Mouse (Mus musculus) spleen, adult 2 months (tissue): ENCODE data around the gene Gm17374. TPM values are rescaled to one million over a fixed set of nuclear protein-coding genes. Genes with fewer than 3 reads are reported as not detected.
"Not testable (repeated sequence)": the region's sequence is repeated elsewhere in the genome, so short reads cannot be mapped to it uniquely, and the experiment has no call there.

Source experiments
- DNase-seq, 2 experiments: peaks; one replicate each; pipeline versions ENCODE4 v3.0.0 to v3.0.0-alpha.2; 2012 to 2021; ENCODE audit warnings: low spot score in 2 of 2, low read depth in 1 of 2
- H3K27ac ChIP-seq: fragments of 200-500 bp; 2 replicates; pipeline ENCODE4 v1.5.1; 2012; ENCODE audit warnings: low read length, inconsistent platforms; ENCODE audit not compliant: insufficient read depth
- H3K27me3 ChIP-seq: fragments of 200-500 bp; 2 replicates; pipeline ENCODE4 v1.6.1; 2012; ENCODE audit warnings: mild to moderate bottlenecking, moderate library complexity, low read length, inconsistent platforms; ENCODE audit not compliant: control insufficient read depth, insufficient read depth
- H3K36me3 ChIP-seq: fragments of 200-500 bp; 2 replicates; pipeline ENCODE4 v1.6.1; 2012; ENCODE audit warnings: mild to moderate bottlenecking, low read length, inconsistent platforms; ENCODE audit not compliant: control insufficient read depth, insufficient read depth
- H3K4me1 ChIP-seq: fragments of 200-500 bp; 2 replicates; pipeline ENCODE4 v1.6.1; 2011; ENCODE audit warnings: inconsistent platforms; ENCODE audit not compliant: control insufficient read depth, insufficient read depth, insufficient read length
- H3K4me3 ChIP-seq: fragments of 200-500 bp; 2 replicates; pipeline ENCODE4 v1.5.1; 2011; ENCODE audit warnings: mild to moderate bottlenecking, inconsistent platforms; ENCODE audit not compliant: insufficient read depth, insufficient read length; ENCODE audit errors: extremely low read depth
- CTCF ChIP-seq: fragments of 200-500 bp; IDR thresholded peaks from 2 replicates; pipeline ENCODE4 v1.5.1; 2011; ENCODE audit warnings: mild to moderate bottlenecking, inconsistent platforms; ENCODE audit not compliant: insufficient read depth, insufficient read length, insufficient replicate concordance; ENCODE audit errors: extremely low read depth
- POLR2A ChIP-seq: fragments of 200-500 bp; IDR thresholded peaks from 2 replicates; pipeline ENCODE4 v1.6.1; 2011; ENCODE audit warnings: low read depth, low read length, inconsistent platforms
- WGBS: fragments of 180-500 bp; shearing (Covaris S2); methylation state at CpG from one replicate; pipeline ENCODE4 v1.1.7; 2018; 5-methylcytosine and 5-hydroxymethylcytosine counted together
- polyA plus RNA-seq: library from polyadenylated mRNA; depleted of rRNA; stranded (reverse); fragments of >200 nt; gene quantifications from 2 replicates; pipeline ENCODE4 v1.2.3, GENCODE M21; 2012; rRNA removed

The Gm17374 gene
- not detected in 2 replicates for polyA plus RNA-seq

DNA sequence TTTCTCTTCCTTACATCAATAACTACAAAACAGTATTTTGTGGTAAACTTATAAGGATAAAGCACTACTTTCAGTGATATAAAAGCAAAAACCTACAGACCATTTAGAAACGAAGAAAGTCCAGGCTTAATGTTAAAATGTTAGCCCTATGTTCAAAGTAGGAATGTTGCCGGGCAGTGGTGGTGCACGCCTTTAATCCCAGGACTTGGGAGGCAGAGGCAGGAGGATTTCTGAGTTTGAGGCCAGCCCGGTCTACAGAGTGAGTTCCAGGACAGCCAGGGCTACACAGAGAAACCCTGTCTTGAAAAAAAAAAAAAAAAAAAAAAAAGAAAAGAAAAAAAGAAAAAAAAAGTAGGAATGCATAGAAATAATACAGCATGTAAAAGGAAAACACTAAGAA is at the start of gene Gm17374:
Gene Gm17374, plus strand, starts transcription at position 301 of the 400 bp plus-strand sequence.
- H3K27me3 ChIP-seq, H3K4me1 ChIP-seq, H3K4me3 ChIP-seq, H3K27ac ChIP-seq, DNase-seq: not testable (repeated sequence)
- 91% methylated on average over 4 of the region's 4 CpGs for WGBS
- peaks cover 13% of the 10 kb centered on the region; the same call in 1 of the 2 replicates for H3K36me3 ChIP-seq

- H3K27ac ChIP-seq: no peak overlapping the region
- no peak overlapping the region for H3K4me3 ChIP-seq
- 59% methylated on average over 3 of the region's 3 CpGs for WGBS
- no peak for TF ChIP-seq CTCF
- TF ChIP-seq POLR2A: no peak
- no peaks in the 10 kb centered on the region for H3K27me3 ChIP-seq
- H3K36me3 ChIP-seq: no peaks in the 10 kb centered on the region
- no peak for DNase-seq
- H3K4me1 ChIP-seq: no peaks in the 10 kb centered on the region
These were observed 46.9 kb upstream of the Gm17374 start for GRCm38 (mm10) chr2:140104951-140105350.

GRCm38 (mm10) chr2:140107641-140108040 is 44.2 kb upstream of the Gm17374 start:
- H3K4me3 ChIP-seq: no peak overlapping the region
- DNase-seq: no peak
- H3K27ac ChIP-seq: no peak overlapping the region
- TF ChIP-seq CTCF: no peak
- TF ChIP-seq POLR2A: no peak
- no peaks in the 10 kb centered on the region for H3K36me3 ChIP-seq
- H3K4me1 ChIP-seq: no peaks in the 10 kb centered on the region
- 88% methylated on average over 4 of the region's 4 CpGs for WGBS
- H3K27me3 ChIP-seq: no peaks in the 10 kb centered on the region

GRCm38 (mm10) chr2:140108945-140109344 is 42.9 kb upstream of the Gm17374 start:
- H3K27ac ChIP-seq: no peak overlapping the region
- no peaks in the 10 kb centered on the region for H3K27me3 ChIP-seq
- no peaks in the 10 kb centered on the region for H3K36me3 ChIP-seq
- no peaks in the 10 kb centered on the region for H3K4me1 ChIP-seq
- TF ChIP-seq POLR2A (no peak), CTCF (no peak)
- H3K4me3 ChIP-seq: no peak overlapping the region
- WGBS: 50% methylated on average over 1 of the region's 1 CpGs
- DNase-seq: no peak

DNA sequence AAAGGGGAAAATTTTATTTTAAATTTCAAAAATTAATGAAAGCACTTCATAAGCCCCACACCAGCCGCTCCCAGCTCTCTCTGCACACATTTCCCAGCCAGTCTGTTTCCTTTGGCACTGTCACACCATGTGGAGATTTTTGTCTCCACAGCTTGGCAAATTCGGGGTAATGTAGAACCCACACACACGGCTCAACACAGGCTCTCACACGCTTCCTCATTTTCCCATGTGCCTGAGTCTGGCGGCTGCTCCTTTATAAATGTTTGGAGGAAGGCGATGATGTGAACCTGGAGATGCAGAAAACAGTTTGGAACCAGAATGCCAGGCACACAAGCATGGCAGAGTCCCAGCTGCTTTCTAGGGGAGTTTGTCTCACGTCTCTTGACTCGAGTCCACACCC is 38.0 kb upstream of the Gm17374 start:
- no peak for DNase-seq
- Histone ChIP-seq H3K36me3 (no peaks in the 10 kb centered on the region), H3K27me3 (no peaks in the 10 kb centered on the region), H3K4me1 (no peaks in the 10 kb centered on the region), H3K27ac (no peak overlapping the region), H3K4me3 (no peak overlapping the region)
- TF ChIP-seq CTCF: no peak
- TF ChIP-seq POLR2A: no peak
- WGBS: 76% methylated on average over 8 of the region's 8 CpGs

DNA sequence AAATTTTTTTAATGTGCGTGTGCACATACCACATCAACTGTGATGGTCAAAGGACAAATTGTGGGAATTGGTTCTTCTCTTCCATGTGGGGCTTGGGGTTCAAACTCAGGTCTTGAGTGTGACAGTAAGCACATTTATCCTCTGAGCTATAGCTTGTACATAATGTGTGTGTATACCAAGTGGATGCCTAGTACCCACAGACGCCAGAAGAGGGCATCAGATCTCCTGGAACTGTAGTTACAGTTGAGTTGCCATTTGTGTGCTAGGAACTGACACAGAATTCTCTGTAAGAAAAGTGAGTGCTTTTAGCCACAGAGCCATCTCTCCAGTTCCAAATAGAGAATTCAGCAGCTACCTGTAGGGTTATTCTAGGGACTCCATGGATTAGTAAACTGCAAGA is 26.3 kb upstream of the Gm17374 start:
- Histone ChIP-seq H3K27ac (no peak overlapping the region), H3K36me3 (peaks cover 27% of the 10 kb centered on the region), H3K4me3 (no peak overlapping the region), H3K27me3 (no peaks in the 10 kb centered on the region), H3K4me1 (no peaks in the 10 kb centered on the region)
- 91% methylated on average over 2 of the region's 2 CpGs for WGBS
- TF ChIP-seq CTCF: no peak
- no peak for TF ChIP-seq POLR2A
- DNase-seq: no peak

GRCm38 (mm10) chr2:140159186-140159730 is 7.4 kb downstream of the Gm17374 start:
- TF ChIP-seq CTCF (no peak), POLR2A (no peak)
- H3K36me3 ChIP-seq: peaks cover 8% of the 10 kb centered on the region
- 83% methylated on average over 3 of the region's 3 CpGs for WGBS

More at GRCm38 (mm10) chr2:140159186-140159730, 7.4 kb downstream of the Gm17374 start:
- Histone ChIP-seq H3K27ac (no peak overlapping the region), H3K4me3 (no peak overlapping the region), H3K4me1 (no peaks in the 10 kb centered on the region), H3K27me3 (no peaks in the 10 kb centered on the region)
- no peak for DNase-seq
